Mouse (Mus musculus) B cell, adult (primary cell): ENCODE data around the gene Spata6. TPM values are rescaled to one million over a fixed set of nuclear protein-coding genes. Genes with fewer than 3 reads are reported as not detected.

Source experiments
- total RNA-seq: library from RNA; stranded (reverse); gene quantifications from 4 replicates; pipeline ENCODE4 v1.2.4, GENCODE M21; 2023; ENCODE audit not compliant: inconsistent age

The Spata6 gene
- total RNA-seq = 13.3 to 20.6 TPM (median 17.6 TPM) in 4 replicates

GRCm38 (mm10) chr4:111719776-111720661, at the start of gene Spata6:
Spata6 (plus strand) TSS chr4:111719984.

Other genes with a start within 250 kb of the Spata6 start
- gene Slc5a9, start 182.9 kb downstream of the Spata6 start, total RNA-seq = not detected in 4 replicates
- not detected in 4 replicates for gene Skint8, start 199.4 kb downstream of the Spata6 start, total RNA-seq